Mouse (Mus musculus): ENCODE measurements around the gene Rrh.

Rrh gene

GRCm38 (mm10) chr3:129822206-129822775 is at the start of gene Rrh:
Rrh (minus strand) TSS chr3:129822587.
- DNase-seq (ENCODE audit: low spot score): no peak

- DNase-seq (ENCODE audit: low spot score): no peak
Observed at GRCm38 (mm10) chr3:129863698-129864097, 41.3 kb upstream of the Rrh start.

GRCm38 (mm10) chr3:129862592-129862991 is 40.2 kb upstream of the Rrh start:
- no peak for DNase-seq (ENCODE audit: low spot score)

- DNase-seq (ENCODE audit: low spot score): no peak
Observed at GRCm38 (mm10) chr3:129846846-129847245, 24.5 kb upstream of the Rrh start.

GRCm38 (mm10) chr3:129845868-129846267 is 23.5 kb upstream of the Rrh start:
- no peak for DNase-seq (ENCODE audit: low spot score)

GRCm38 (mm10) chr3:129838017-129838416 is 15.6 kb upstream of the Rrh start:
- no peak for DNase-seq (ENCODE audit: low spot score)

- no peak for DNase-seq (ENCODE audit: low spot score)
Observed at GRCm38 (mm10) chr3:129836965-129837364, 14.6 kb upstream of the Rrh start.

- DNase-seq (ENCODE audit: low spot score): no peak
Observed at GRCm38 (mm10) chr3:129836051-129836697, 13.8 kb upstream of the Rrh start.

GRCm38 (mm10) chr3:129835388-129835934 is 13.1 kb upstream of the Rrh start, which contains the start of gene Cfi:
Cfi (plus strand) TSS chr3:129835884.
- DNase-seq (ENCODE audit: low spot score): no peak

GRCm38 (mm10) chr3:129831035-129831568 is 8.7 kb upstream of the Rrh start, which contains the start of gene Gar1:
Gar1 (minus strand) TSS chr3:129831396.
- DNase-seq (ENCODE audit: low spot score): peak; percentile 86

- no peak for DNase-seq (ENCODE audit: low spot score)
Observed at GRCm38 (mm10) chr3:129830626-129831025, 8.2 kb upstream of the Rrh start.

GRCm38 (mm10) chr3:129827691-129828090 is 5.3 kb upstream of the Rrh start:
- DNase-seq (ENCODE audit: low spot score): no peak

- DNase-seq (ENCODE audit: low spot score): no peak
Observed at GRCm38 (mm10) chr3:129826691-129827090, 4.3 kb upstream of the Rrh start.

- no peak for DNase-seq (ENCODE audit: low spot score)
Observed at GRCm38 (mm10) chr3:129824891-129825290, 2.5 kb upstream of the Rrh start.

GRCm38 (mm10) chr3:129824146-129824545 is 1.8 kb upstream of the Rrh start:
- DNase-seq (ENCODE audit: low spot score): no peak

- no peak for DNase-seq (ENCODE audit: low spot score)
Observed at GRCm38 (mm10) chr3:129823293-129823692, 906 bp upstream of the Rrh start.

GRCm38 (mm10) chr3:129821736-129822135 is 651 bp downstream of the Rrh start:
- DNase-seq (ENCODE audit: low spot score): no peak

GRCm38 (mm10) chr3:129820847-129821246 is 1.5 kb downstream of the Rrh start:
- no peak for DNase-seq (ENCODE audit: low spot score)

GRCm38 (mm10) chr3:129803765-129804164 is 18.6 kb downstream of the Rrh start, which contains the start of gene Lrit3:
Lrit3 (minus strand) TSS chr3:129804030.
- no peak for DNase-seq (ENCODE audit: low spot score)

- DNase-seq (ENCODE audit: low spot score): no peak
Observed at GRCm38 (mm10) chr3:129799011-129799410, 23.4 kb downstream of the Rrh start.

- no peak for DNase-seq (ENCODE audit: low spot score)
Observed at GRCm38 (mm10) chr3:129798551-129798950, 23.8 kb downstream of the Rrh start.

GRCm38 (mm10) chr3:129797341-129797740 is 25.0 kb downstream of the Rrh start:
- DNase-seq (ENCODE audit: low spot score): no peak

- no peak for DNase-seq (ENCODE audit: low spot score)
Observed at GRCm38 (mm10) chr3:129793801-129794200, 28.6 kb downstream of the Rrh start.

Measured in urinary bladder, postnatal 10 days (tissue).